Mouse (Mus musculus) thymus, postnatal 36 days (tissue): ENCODE data around the gene Relt.
A peak's percentile ranks its signal among the peaks of the same experiment; 100 is the strongest.

Experiments
- DNase-seq, 2 experiments: peaks; one replicate each; pipeline ENCODE4 v3.0.0; 2022; ENCODE audit warnings: mixed read lengths in 2 of 2

Gene Relt

DNA sequence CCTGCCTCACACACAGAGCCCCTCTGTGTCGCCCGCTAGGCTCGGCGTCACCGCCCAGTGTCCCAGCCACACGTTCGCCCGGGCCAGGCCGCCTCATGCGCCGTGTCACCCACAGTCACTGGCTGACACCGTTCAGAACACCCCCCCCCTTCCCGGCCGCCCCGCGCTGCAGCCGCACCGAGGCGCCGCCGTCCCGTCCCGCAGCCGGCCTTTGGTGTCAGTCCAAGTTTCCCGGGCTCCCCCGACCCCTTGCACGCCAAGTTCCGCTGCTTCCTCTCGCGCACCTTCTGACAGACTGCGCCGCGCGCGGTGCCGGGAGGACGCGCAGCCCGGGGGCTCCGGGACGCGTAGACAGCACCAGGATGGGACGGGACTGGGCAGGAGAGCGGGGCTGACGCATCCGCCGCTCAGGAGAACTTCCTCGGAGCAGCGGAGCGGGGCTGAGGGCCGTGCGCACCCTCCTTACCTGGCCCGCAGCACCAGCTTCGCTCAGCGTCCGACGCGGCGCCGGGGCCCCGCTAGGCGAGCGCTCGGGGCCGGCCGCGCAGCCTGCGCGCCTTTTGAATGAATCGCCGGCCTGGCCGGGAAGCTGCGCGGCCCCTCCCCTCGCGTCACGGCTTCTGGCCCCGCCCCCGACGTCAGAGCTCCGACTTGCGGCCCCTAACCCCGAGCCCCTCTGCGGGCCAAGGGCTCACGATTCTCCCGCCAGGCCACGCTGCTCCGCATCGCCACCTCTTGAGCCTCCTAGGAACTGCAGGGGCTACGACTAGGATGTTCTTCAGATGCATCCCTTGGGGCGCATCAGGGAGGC lies at the start of gene Relt:
Gene Relt (minus strand): TSS at position 619 of the 811 bp plus-strand sequence.
- peak; percentile 97 to 98 for DNase-seq

GRCm38 (mm10) chr7:100911791-100912190 lies 48.5 kb upstream of the Relt start:
- DNase-seq, result no peak

GRCm38 (mm10) chr7:100911246-100911770 lies 48.1 kb upstream of the Relt start:
- no peak for DNase-seq

GRCm38 (mm10) chr7:100908567-100908966 lies 45.3 kb upstream of the Relt start:
- peak in 1 of 2 experiments; percentile 23 for DNase-seq

DNA sequence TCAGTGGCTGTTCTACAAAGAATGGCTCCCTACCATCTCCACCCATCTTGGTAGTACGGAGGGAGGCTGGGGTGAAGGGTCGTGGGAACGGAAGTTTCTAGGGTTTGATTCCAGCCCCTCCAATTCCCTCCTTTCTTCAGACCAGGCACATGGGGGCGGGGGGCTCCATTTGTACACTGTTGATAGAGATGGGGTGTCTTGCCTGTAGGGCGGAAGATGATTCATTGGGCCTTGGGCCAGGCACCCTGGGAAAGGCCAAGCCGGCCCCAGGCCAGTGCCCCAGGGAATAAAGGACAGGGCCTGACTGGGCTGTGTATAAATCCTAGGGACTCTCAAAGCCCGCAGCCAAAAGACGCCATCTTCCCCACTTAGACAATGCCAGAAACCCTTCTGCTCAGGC lies 44.8 kb upstream of the Relt start:
- no peak for DNase-seq

GRCm38 (mm10) chr7:100907231-100907630 lies 44.0 kb upstream of the Relt start:
- DNase-seq, result peak; percentile 65 to 78

GRCm38 (mm10) chr7:100906029-100906789 lies 43.0 kb upstream of the Relt start:
- no peak for DNase-seq

DNA sequence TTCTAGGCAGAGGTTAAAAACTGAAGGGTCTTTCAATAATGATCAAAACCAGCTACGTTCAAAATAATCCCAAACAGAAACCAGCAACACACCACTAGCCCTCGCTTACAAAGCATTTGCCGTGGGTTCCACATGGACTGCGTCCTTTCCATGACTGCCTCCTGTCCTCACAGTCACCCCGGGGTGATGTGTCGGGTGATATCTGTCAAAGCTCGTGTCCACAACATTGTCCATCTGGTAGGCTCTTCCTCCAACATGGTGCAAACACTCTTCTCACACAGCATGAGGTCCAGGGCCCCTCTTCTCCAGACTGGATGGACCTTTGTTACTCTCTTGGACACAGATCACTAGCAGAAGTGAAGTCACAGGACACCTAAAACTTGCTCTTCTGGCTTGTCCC lies 41.8 kb upstream of the Relt start:
- no peak for DNase-seq

DNA sequence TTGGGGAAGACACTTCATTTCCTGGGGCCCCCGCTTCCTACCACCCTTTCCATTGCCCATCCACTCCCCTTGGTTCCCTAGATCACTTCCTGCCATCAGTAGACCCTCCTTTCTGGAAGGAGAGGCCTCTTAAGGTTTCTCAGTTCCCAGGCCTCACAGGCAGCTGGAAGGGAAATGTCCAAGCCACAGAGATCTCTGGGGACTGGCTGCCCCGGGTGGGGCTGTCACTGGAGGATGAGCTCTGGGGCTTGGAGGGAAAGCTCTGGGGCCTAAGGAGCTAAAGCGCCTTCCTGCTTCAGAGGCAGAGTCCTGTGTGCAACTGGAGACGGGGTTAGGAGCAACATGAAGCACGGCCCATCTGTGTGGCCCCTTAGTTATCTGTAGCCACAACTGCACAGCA lies 41.4 kb upstream of the Relt start:
- DNase-seq, result no peak

DNA sequence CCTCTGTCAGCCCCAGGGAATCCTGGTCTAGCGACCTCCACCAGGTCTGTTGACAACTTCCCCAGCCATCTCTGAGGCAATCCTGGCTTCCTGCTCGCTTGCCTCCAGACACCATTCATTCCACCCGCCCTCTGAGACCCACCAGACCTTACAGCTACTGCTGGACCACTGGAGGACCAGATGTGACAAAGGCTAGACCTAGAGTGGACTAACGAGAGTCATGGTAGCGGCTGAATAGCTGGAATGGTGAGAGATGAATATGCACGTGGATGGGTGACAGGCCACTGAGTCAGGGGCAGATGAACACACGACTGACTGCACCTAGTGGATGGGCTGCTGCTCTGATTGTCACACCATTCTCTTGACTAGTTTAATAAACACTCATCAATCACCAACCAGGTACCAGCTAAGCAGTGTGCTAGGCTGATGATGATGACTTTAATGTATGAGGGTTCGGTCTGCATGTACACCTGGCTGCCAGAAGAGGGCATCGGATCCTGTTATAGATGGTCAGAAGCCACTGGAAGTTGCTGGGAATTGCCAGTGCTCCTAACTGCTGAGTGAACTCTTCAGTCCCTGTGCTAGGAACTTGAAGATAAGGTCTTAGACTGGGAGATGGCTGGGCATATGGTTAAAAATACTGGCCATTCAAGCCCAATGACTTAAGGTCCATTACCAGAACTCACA lies 39.3 kb upstream of the Relt start:
- DNase-seq, result no peak

DNA sequence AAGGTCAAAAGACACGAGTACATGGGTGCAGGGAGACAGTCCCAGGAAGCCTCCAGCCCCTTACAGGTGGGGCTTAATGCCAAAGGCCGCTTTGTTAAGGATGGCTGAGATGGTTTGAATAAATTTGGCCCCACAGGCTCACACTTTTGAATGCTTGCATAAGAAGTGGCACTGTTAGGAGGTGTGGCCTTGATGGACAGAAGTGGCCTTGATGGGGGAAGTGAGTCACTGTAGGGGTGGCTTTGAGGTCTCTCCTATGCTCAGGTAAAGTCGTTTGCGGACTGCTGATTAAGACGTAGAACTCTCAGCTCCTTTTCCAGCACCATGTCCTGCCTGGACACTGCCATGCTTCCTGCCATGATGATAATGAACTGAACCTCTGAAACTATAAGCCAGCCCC lies 34.6 kb upstream of the Relt start:
- no peak for DNase-seq

DNA sequence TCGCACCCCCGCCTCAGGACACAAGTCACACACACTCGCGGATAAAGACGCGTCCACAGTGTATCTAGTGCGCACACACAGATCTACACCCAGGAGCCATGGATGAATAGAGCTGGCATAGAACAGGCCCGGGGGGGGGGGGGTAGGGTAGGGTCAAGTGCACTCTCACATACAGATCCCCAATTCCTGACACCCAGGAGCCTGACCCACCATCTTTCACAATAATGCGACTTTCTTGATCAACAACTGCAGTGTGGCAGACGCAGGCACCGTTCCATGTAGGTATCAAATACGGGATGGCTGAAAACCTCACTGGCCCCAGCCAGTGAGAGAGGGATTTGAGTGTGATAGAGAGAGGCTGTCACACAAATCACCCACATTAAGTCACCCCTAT lies 31.6 kb upstream of the Relt start:
- no peak for DNase-seq

DNA sequence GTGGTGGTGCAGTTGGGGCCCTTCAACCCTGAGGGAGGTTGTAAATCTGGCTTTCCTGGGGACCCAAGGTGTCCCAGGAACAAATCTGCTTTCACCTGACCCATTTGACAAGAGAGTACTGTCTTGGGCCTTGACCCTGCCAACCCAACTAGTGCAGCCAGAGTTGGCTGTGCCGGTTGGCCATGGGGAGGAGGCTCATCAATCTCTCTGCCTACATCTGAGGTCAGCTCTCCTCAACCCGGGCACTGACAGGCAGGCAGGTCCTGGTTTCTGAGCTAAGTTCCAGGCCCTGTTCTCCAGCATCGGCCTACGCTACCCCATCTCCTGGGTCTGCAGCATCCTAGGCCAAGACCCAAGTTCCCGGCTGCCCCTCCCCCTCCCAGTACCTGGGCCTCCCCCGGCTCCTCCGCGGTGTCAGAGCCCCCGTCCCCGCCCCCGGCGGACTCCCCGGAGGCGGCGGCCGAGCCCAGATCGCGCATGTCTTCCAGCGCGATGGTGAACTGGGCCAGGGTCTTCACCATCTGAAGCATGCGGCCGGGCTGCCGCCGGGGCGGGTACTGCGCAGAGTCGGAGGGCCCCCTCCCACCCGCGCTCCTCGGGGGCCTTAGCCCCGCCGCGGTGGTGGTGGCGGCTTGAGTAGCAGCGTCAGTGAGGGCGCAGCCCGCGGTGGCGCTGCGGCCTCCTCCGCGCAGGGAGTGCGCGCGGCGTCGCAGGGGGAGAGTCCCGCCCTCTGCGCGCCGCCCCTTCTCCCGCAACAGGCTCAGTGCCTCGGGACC lies 31.0 kb upstream of the Relt start:
- DNase-seq, result peak in 1 of 2 experiments; percentile 47

GRCm38 (mm10) chr7:100893249-100894056 lies 30.2 kb upstream of the Relt start:
- no peak for DNase-seq

- peak; percentile 36 to 64 for DNase-seq
Measured at GRCm38 (mm10) chr7:100886535-100886934, 23.3 kb upstream of the Relt start.

GRCm38 (mm10) chr7:100884460-100884859 lies 21.2 kb upstream of the Relt start:
- DNase-seq, result no peak

GRCm38 (mm10) chr7:100881950-100882349 lies 18.7 kb upstream of the Relt start:
- DNase-seq, result no peak

- no peak for DNase-seq
Measured at GRCm38 (mm10) chr7:100881531-100881930, 18.3 kb upstream of the Relt start.

GRCm38 (mm10) chr7:100879595-100879994 lies 16.3 kb upstream of the Relt start:
- DNase-seq, result peak; percentile 72 to 78

DNA sequence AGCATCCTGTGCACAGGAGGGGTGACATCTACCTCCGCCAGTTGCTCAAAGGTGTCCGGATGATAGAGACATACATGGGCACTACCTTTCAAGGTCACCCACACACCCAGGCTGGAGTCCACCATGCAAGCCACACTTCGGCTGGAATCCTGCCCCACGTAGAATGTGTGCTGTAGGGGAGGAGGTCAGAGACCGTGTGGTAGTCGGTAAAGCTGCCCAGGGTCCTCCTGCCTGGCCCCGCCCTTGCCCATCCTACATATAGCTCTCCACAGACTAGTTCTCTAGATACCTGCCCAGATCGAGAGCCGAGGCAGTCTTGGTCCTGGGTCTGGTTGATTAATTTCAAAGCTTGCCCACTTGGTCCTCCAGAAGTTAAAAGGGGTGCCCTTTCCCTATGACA lies 13.5 kb upstream of the Relt start:
- DNase-seq, result no peak

DNA sequence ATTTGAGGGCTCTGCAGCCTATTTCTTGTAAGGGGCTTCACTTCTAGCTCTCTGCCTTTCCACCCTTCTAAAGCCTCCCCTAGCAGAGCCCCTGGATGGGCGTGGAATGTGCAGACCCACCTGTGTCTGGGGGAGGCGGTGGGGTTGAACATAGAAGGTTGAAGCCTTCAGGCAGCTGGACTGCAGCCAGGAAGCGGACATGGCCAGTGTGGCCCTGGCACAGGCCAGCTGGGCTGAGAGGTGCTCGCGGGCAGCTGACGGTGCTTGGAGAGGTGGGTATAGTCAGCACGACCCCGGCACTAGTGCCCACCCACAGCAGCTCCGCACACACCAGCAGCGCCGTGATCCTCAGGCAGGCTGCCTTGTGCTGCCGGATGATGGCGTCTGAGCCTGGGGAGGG lies 13.0 kb upstream of the Relt start:
- DNase-seq, result no peak

DNA sequence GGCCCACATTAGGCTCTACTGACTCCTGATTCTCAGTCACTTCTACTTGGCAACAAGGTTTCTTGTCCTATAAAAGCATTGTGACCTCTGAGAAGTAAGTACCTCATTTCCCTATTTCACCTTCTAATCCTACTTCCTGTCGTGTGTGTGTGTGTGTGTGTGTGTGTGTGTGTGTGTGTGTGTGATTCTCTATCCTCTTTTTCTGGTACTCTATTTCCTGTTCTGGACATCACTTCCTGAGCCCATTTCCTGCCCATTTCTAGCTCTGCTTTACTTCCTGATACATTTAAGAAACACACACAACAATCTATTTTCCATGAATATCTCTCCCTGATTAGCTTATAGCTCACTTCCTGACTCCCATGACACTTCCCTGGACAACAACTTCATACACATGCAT lies 12.6 kb upstream of the Relt start:
- DNase-seq, result no peak
